Comparison of ENCODE assay signal across 16 mouse cellular contexts in genomic region chr3:89887582-89888230, GRCm38 (mm10). TPM values are rescaled to one million over a fixed set of nuclear protein-coding genes. Genes with fewer than 3 reads are reported as not detected.
DNase-seq lines count a peak whose midpoint lies in the region; ATAC-seq and TF ChIP-seq lines count a peak whose summit lies in the region.
"Had no signal": no experiment of that assay in that cellular context is flagged by ENCODE, and none has a peak within 500 bp of the region (broad histone marks: within the 10 kb centered on the region; RNA-seq: fewer than 3 reads in every experiment).

No protein-coding gene starts in this region.

- ATAC-seq in liver, embryonic 13.5 days (ENCODE audit: low read depth) = no peak
- ATAC-seq: intestine, embryonic 16.5 days had no signal

- no peak for TF ChIP-seq POLR2A in MEL (IDR thresholded peaks at IDR 0.05; ENCODE audit: control insufficient read depth in 1 of 2, insufficient read depth in 1 of 2, low read depth in 1 of 2, low read length in 2 of 2, poor library complexity in 1 of 2)

- no peak for TF ChIP-seq RAD21 in MEL (IDR thresholded peaks at IDR 0.05; ENCODE audit: low read depth, low read length)

- peak overlapping the region; percentile 17 for H3K27ac ChIP-seq in MEL (ENCODE audit: control insufficient read depth, low read depth, low read length)
- H3K27ac ChIP-seq in liver, embryonic 13.5 days = no peak overlapping the region
- H3K27ac ChIP-seq: hindbrain, embryonic 10.5 days; kidney, postnatal 0 days; left cerebral cortex, adult 2 months; limb, embryonic 12.5 days had no signal

- H3K4me3 ChIP-seq in MEL (ENCODE audit: control insufficient read depth in 1 of 2, insufficient read depth in 1 of 2, low read depth in 2 of 2, low read length in 2 of 2) = peak overlapping the region in 1 of 2 experiments; percentile 5; a peak in 2 of 4 replicates
- no peak overlapping the region for H3K4me3 ChIP-seq in liver, embryonic 13.5 days (replicated peaks)
- H3K4me3 ChIP-seq: hindbrain, embryonic 10.5 days; left cerebral cortex, adult 2 months; limb, embryonic 12.5 days had no signal

- no peak overlapping the region for H3K4me2 ChIP-seq in liver, embryonic 13.5 days
- H3K4me2 ChIP-seq: limb, embryonic 12.5 days; midbrain, embryonic 11.5 days had no signal

- peak; percentile 45 to 52 for DNase-seq in B cell, adult 2 months
- DNase-seq in MEL (ENCODE audit: low read depth, low spot score) = peak; percentile 86
- no peak for DNase-seq in liver, embryonic 13.5 days
- DNase-seq in naive thymus-derived CD4-positive, alpha-beta T cell, adult 2 months (ENCODE audit: low read depth) = peak; percentile 45
- DNase-seq in ovary, postnatal 10 days (ENCODE audit: low spot score) = no peak
- DNase-seq in ovary, adult 18-20 months (ENCODE audit: low spot score) = no peak
- DNase-seq in right cerebral cortex, adult 18-20 months = no peak
- DNase-seq: cerebellum, adult 11 months; gastrocnemius, postnatal 36 days; thymus, postnatal 36 days had no signal

- peaks cover 0 to 41% of the 10 kb centered on the region in 2 experiments; a peak in 2 of 4 replicates for H3K36me3 ChIP-seq in MEL (ENCODE audit: control insufficient read depth in 1 of 2, insufficient read depth in 2 of 2, low read length in 2 of 2)
- H3K36me3 ChIP-seq in liver, embryonic 13.5 days = no peaks in the 10 kb centered on the region
- H3K36me3 ChIP-seq: hindbrain, embryonic 10.5 days; limb, embryonic 12.5 days had no signal

- H3K9ac ChIP-seq in MEL (ENCODE audit: control insufficient read depth, low read depth, low read length, poor library complexity, severe bottlenecking) = peak overlapping the region; percentile 18
- H3K9ac ChIP-seq in liver, embryonic 13.5 days = peak overlapping the region; percentile 9; the same call in 1 of the 2 replicates
- H3K9ac ChIP-seq: limb, embryonic 12.5 days had no signal

- no peaks in the 10 kb centered on the region for H3K79me2 ChIP-seq in MEL (ENCODE audit: control insufficient read depth, insufficient read depth, low read length, poor library complexity)

- no peaks in the 10 kb centered on the region for H3K9me3 ChIP-seq in MEL (replicated peaks; ENCODE audit: insufficient read depth, low read length)
- no peaks in the 10 kb centered on the region for H3K9me3 ChIP-seq in liver, embryonic 13.5 days (replicated peaks)
- H3K9me3 ChIP-seq: hindbrain, embryonic 10.5 days; limb, embryonic 12.5 days had no signal

- TF ChIP-seq CTCF in MEL (IDR thresholded peaks at IDR 0.05 in 2 of 3, conservative IDR thresholded peaks at IDR 0.05 in 1 of 3; ENCODE audit: control insufficient read depth in 1 of 3, insufficient read depth in 1 of 3, low read depth in 2 of 3, low read length in 3 of 3, poor library complexity in 1 of 3, severe bottlenecking in 1 of 3) = no peak

- peaks cover 20 to 49% of the 10 kb centered on the region in 2 experiments for H3K4me1 ChIP-seq in MEL (ENCODE audit: control insufficient read depth in 1 of 2, insufficient read depth in 2 of 2, low read length in 2 of 2)
- peaks cover 49% of the 10 kb centered on the region for H3K4me1 ChIP-seq in liver, embryonic 13.5 days (replicated peaks)

- H3K27me3 ChIP-seq in MEL (ENCODE audit: control insufficient read depth in 1 of 2, insufficient read depth in 2 of 2, low read length in 2 of 2) = no peaks in the 10 kb centered on the region
- H3K27me3 ChIP-seq in liver, embryonic 13.5 days = no peaks in the 10 kb centered on the region
- H3K27me3 ChIP-seq: limb, embryonic 12.5 days had no signal

- TF ChIP-seq EP300 in MEL (IDR thresholded peaks at IDR 0.05; ENCODE audit: low read depth in 1 of 2, low read length in 2 of 2) = peak; percentile 78 to 91

- WGBS in liver, embryonic 13.5 days (ENCODE audit: insufficient replicate concordance) = 36% methylated on average over 7 of the region's 7 CpGs

TF ChIP-seq in MEL, 35 proteins besides CTCF, POLR2A, EP300 and RAD21:
- TF ChIP-seq KAT2A (conservative IDR thresholded peaks at IDR 0.05; ENCODE audit: low read depth, low read length) (no peak), TAL1 (IDR thresholded peaks at IDR 0.05; ENCODE audit: low read length) (peak; percentile 29; the same call in 1 of the 2 replicates), MAX (IDR thresholded peaks at IDR 0.05; ENCODE audit: low read length) (peak; percentile 51; the same call in 1 of the 2 replicates), RCOR1 (IDR thresholded peaks at IDR 0.05; ENCODE audit: low read depth, low read length) (peak; percentile 91), ELF1 (IDR thresholded peaks at IDR 0.05; ENCODE audit: low read depth, low read length) (peak; percentile 52), ZMIZ1 (IDR thresholded peaks at IDR 0.05; ENCODE audit: low read depth, low read length) (no peak), USF1 (IDR thresholded peaks at IDR 0.05; ENCODE audit: low read depth, low read length) (no peak), MYC (IDR thresholded peaks at IDR 0.05; ENCODE audit: low read depth, low read length) (peak; percentile 66; the same call in 1 of the 2 replicates), GATA1 (IDR thresholded peaks at IDR 0.05; ENCODE audit: low read depth, low read length) (peak; percentile 88), TCF12 (IDR thresholded peaks at IDR 0.05; ENCODE audit: low read depth, low read length) (peak; percentile 65), ETS1 (IDR thresholded peaks at IDR 0.05; ENCODE audit: low read depth, low read length) (peak; percentile 68), MAFK (IDR thresholded peaks at IDR 0.05; ENCODE audit: borderline replicate concordance, low read depth, low read length) (peak; percentile 71; the same call in 1 of the 2 replicates), HCFC1 (IDR thresholded peaks at IDR 0.05; ENCODE audit: low read depth, low read length) (no peak), BHLHE40 (IDR thresholded peaks at IDR 0.05; ENCODE audit: borderline replicate concordance, low read depth, low read length) (peak; percentile 50; the same call in 1 of the 2 replicates), MYB (IDR thresholded peaks at IDR 0.05; ENCODE audit: low read depth, low read length) (no peak), SIN3A (IDR thresholded peaks at IDR 0.05; ENCODE audit: low read length) (peak; percentile 29; the same call in 1 of the 2 replicates), JUND (IDR thresholded peaks at IDR 0.05; ENCODE audit: low read depth, low read length) (no peak), MAZ (IDR thresholded peaks at IDR 0.05; ENCODE audit: low read depth, low read length) (no peak), POLR2AphosphoS5 (IDR thresholded peaks at IDR 0.05; ENCODE audit: borderline replicate concordance, low read depth, low read length) (no peak), TBP (IDR thresholded peaks at IDR 0.05; ENCODE audit: low read depth, low read length) (0 out of 2 replicates have a peak, but pooled peaks have one; percentile 23), UBTF (IDR thresholded peaks at IDR 0.05; ENCODE audit: borderline replicate concordance, insufficient read depth, low read depth, low read length) (no peak), ZNF384 (IDR thresholded peaks at IDR 0.05; ENCODE audit: low read depth, low read length) (no peak)

RNA-seq across cellular contexts. Expression of gene Il6ra, which starts 25.3 kb away (rescaled TPM):
- 0.13 and 0.15 TPM in 2 replicates for total RNA-seq in MEL (2012; rRNA removed)
- 1 to 10 TPM in 1 of 2 experiments, not detected in 1; 3.4 TPM for polyA plus RNA-seq in MEL (2012; ENCODE audit: insufficient read depth in 1 of 2, insufficient read length in 2 of 2, low read depth in 1 of 2, low replicate concordance in 2 of 2, missing spikeins in 1 of 2)
- polyA plus RNA-seq in liver, embryonic 13.5 days (2015; fragmentation: Nextera tagmentation; extraction: Ambion mirVana) = 1.9 and 2.2 TPM in 2 replicates

RNA-seq across cellular contexts. Expression of gene She, which starts 56.5 kb away (rescaled TPM):
- total RNA-seq in MEL (2012; rRNA removed) = 3.3 and 5.3 TPM in 2 replicates
- 1 to 10 TPM in 1 of 2 experiments, not detected in 1; 3.5 TPM for polyA plus RNA-seq in MEL (2012; ENCODE audit: insufficient read depth in 1 of 2, insufficient read length in 2 of 2, low read depth in 1 of 2, low replicate concordance in 2 of 2, missing spikeins in 1 of 2)
- polyA plus RNA-seq in liver, embryonic 13.5 days (2015; fragmentation: Nextera tagmentation; extraction: Ambion mirVana) = 1.0 and 1.1 TPM in 2 replicates

Comparison
In these comparisons a context has a peak if more than half of its experiments do, and no peak if none do; other contexts are left out.
1. DNase-seq: peak in B cell, adult 2 months (2 of 2), MEL (single experiment) and naive thymus-derived CD4-positive, alpha-beta T cell, adult 2 months (single experiment); none in liver, embryonic 13.5 days (single experiment), ovary, postnatal 10 days (single experiment), ovary, adult 18-20 months (single experiment) and right cerebral cortex, adult 18-20 months (single experiment).